Mouse (Mus musculus): ENCODE measurements around the gene Esr2.
"Not testable (repeated sequence)": the region's sequence is repeated elsewhere in the genome, so short reads cannot be mapped to it uniquely, and the experiment has no call there.

Gene Esr2

GRCm38 (mm10) chr12:76177000-76177863 is at the start of gene Esr2:
Gene Esr2, minus strand, starts transcription at chr12:76177259.
- DNase-seq = peak; percentile 34

DNA sequence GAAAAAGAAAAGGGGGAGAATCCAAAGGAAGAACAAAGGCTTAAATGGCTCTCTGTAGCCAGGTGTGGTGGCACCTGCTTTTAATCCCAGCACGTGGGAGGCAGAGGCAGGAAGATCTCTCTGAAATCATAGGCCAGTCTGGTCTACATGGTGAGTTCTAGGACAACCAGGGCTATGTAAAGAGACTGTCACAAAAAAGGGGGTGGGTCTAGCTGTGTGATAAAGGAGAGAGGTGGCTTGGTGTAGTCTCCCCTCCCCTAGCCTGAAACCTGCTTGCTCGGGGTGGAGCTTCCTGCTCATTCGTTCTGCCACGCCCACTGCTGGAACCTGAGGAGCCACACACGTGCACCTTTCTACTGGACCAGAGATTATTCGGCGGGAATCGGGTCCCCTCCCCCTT is 45.0 kb upstream of the Esr2 start:
- DNase-seq = not testable (repeated sequence)

- no peak for DNase-seq
Measured at GRCm38 (mm10) chr12:76216716-76217115, 39.7 kb upstream of the Esr2 start.

DNA sequence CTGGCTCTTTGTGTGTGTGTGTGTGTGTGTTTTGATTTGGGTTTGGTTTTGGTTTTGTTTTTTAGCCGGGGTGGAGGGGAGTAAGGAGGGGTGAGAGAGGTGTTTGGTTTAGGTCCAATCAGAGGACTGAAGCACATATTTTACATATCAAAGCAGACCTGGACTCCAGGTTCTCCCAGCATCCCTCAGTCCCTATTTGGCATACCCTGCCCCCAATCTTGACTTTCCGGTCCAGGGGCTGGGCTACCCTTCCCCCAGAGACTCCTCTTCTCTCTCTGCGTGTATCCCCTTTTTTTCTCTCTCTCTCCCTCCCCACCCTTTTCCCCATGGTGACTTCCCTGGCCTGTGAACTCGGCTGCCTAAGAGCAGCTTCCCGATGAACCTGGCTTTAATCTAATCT is 38.1 kb upstream of the Esr2 start:
- DNase-seq = no peak

DNA sequence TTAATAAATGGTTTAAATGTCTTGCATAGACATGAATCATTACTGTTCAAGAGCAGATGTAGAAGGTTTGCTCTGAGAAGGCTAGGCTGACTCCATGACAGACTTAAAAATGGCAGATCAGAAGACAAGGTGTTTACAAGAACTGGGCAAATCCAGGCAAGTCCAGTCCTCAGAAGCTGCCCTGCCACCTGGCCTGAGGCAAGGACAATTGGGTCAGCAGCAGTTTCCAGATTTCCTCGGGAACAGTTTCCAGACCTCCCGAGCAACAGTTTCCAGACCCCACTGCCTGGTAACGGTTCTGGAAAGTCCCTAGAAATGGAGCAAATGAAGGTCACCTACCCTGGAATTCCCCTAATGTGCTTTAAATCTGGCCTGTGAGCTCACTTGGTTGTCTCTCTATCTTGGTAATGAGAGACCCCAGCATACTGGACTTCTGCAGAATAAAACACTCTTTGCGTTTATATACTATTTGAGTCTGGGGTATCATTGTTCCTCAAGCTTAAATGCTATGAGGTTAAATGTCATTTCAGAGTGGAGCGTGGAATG is 32.4 kb upstream of the Esr2 start:
- no peak for DNase-seq

GRCm38 (mm10) chr12:76200326-76200725 is 23.3 kb upstream of the Esr2 start:
- DNase-seq = no peak

DNA sequence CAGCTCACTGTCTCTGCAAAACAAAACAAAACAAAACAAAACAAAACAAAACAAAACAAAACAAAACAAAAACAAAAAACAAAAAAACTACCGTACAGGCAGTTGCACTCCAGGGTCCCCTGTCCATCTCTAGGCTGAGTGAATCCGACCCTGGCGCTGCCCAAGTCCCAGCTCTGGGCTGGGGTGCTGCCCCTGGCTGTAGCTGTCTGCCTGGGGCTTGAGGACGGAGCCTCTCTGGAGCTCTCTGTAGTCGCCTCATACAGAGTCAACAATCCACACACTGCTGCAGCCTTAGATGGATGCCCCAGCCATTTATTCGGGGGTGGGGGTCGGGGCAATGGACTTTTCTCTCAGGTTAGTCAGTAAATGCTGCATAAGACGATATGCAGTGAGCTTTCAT is 20.0 kb upstream of the Esr2 start:
- no peak for DNase-seq

- peak; percentile 70 for DNase-seq
Measured at GRCm38 (mm10) chr12:76196709-76197054, 19.6 kb upstream of the Esr2 start.

DNA sequence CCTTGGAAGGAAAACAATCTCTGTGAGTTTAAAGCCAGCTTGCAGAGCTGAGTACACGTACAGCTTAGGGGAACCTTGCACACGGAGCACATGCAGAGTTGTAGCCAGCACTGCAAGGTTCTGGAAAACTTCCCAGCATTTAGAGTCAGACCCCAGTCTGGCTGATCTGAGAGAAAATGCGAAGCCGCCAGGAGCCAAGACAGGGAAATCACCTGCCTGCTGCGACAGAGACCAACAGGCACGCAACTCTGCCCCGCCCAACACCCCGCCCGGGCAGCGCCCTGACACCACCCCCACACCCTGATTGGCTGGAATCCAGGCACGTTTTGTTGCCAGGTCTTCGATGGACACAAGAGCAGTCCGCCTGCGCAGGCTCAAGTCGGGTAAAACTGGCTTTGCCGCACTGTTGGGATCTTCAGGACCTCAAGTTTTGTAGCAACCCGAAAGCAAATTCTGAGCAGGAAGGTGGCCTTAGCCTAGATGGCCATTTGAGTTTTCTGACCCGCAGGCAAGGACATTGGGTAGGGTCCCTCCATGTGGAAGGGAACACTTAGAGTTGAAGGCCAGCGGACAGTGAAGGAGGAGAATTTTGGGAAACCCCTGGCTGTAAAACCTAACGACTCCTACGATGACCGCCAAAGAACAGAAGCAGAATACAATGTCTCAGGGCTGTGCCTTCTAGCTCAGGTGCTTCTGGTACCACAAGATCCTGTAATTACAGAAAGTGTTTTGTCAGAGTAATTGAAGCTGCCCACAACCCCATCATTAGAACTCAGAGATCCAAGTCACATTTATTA is 19.1 kb upstream of the Esr2 start:
- peak; percentile 90 for DNase-seq

DNA sequence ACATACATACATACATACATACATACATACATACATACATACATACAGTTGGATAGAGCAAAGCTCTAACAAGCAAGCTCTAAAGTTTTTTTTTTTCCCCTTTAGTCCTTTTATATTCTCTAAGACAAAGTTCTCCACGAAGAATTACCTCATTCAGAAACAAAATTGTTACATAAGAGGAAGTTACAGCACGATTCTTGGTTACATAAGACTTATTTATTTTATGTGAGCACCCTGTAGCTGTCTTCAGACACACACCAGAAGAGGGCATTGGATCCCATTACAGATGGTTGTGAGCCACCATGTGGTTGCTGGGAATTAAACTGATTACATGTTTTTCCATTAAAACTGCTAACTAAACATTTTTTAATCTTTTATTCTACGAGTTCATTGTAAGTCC is 17.5 kb upstream of the Esr2 start:
- no peak for DNase-seq

DNA sequence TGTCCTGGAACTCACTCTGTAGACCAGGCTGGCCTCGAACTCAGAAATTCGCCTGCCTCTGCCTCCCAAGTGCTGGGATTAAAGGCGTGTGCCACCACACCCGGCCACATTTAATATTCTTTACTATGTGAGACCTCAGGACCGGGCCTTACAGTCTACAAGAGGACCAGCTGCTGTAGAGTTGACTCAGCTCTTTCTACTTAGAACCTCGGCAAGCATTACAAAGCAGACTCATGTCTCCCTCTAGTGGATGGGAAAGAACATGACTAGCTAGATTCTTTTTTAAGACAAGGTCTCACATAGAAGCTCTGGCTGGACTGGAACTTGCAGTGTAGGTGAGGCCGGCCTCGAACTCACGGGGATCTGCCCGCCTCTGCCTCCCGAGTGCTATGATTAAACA is 13.9 kb upstream of the Esr2 start:
- DNase-seq = no peak

- peak; percentile 29 for DNase-seq
Measured at GRCm38 (mm10) chr12:76187849-76188248, 10.8 kb upstream of the Esr2 start.

DNA sequence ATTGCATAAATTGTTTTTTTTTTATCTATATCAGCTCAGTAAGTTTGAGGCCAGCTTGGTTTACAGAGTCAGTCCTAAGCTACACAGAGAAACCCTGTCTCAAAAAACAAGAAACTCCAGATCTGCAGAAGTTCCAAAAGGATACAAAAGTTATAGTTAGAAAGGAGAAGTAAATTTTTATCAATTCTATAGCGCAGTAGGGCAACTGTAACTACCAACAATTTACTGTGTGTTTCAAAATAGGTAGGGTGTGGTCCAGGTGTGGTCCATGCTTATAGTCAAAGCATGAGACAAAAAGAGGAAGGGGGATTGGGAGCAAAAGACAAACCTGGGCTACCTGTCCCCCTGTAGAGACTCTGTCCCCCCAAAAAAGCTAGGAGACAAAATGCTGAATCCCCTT is 9.4 kb upstream of the Esr2 start:
- DNase-seq = no peak

GRCm38 (mm10) chr12:76185167-76185816 is 8.2 kb upstream of the Esr2 start:
- no peak for DNase-seq

DNA sequence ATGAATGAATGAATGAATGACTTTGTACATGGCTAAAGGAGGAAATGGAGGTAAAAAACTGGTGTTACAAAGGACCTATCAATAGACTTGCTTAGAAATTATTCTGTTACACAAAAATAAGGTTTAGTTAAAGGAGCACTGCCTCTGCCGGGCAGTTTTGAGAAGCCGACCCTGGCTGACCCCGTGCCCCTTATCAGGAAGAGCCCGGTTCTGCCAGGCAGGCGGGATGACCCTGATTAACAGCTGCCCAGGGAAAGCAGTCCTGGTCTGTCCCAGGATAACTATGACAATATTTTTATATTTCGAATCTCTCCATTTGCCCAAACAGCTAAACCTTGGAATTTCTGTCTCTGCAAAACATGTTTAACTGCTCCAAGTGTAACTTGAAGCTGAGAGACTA is 7.2 kb upstream of the Esr2 start:
- DNase-seq = no peak

DNA sequence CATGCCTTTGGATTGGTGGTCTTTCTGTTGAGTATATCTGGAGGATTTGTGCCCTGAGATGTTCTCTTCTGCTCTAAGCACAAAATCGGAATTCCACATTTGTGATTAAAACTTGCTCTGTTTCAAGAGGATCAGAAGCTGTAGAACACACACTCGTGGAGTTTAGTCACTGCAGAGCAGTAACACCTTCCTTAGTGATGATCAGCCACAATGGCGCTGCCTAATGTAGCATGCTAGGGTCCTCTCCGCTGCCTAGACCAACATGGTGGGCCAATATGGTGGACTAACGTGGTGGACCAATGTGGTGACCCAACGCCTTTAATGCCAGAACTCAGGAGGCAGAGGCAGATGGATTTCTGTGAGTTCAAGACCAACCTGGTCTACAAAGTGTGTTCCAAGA is 5.8 kb upstream of the Esr2 start:
- DNase-seq = no peak

DNA sequence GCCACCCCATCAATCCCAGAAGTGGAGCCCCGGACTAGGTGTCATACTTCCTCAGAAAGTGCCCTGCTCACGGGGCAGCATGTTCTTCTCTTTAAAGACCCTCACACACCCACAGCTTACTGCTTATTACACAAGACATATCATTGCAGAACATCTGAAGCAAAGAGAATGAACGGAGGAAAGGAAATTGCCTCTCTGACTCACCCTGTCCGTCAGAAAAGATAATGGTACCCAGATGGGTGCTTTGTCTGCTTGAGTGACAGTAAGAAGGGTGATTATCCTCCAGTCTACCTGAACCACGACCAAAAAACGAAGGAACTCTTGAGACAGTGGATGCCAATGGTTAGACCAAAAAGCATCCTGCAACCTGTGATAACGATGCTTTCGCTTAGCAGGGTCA is 4.4 kb upstream of the Esr2 start:
- DNase-seq = no peak

DNA sequence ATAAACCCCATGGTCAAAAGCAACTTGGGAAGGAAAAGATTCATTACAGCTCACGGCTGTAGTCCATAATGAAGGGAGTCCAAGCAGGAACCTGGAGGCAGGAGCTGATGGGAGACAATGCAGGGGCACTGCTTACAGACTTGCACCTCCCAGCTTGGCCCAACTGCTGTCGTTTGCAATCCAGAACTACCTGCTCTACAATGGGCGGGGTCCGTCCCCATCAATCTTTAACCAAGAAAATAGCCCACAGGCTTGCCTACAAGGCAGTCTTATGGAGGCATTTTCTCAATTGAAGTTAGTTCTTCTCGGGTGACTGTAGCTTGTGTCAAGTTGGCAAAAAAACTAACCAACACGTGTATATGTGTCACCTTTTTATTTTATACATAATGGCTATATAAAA is 3.4 kb upstream of the Esr2 start:
- no peak for DNase-seq

DNA sequence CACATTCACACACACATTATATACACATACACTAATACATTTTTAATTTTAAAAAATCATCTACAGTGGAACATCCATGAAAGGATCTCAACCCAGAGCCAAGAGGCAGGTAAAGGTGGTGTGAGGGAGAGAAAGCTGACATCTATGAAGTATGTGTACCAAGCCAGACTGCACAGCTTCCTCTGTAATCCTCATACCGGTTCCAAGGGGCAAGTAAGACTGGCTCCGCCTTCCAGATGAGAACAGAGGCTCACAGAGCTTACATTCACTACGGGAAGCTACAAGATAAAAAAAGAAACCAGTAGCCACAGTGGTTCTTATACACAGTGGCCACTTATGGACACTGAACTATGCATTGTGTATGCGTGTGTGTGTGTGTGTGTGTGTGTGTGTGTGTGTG is 2.5 kb upstream of the Esr2 start:
- no peak for DNase-seq

DNA sequence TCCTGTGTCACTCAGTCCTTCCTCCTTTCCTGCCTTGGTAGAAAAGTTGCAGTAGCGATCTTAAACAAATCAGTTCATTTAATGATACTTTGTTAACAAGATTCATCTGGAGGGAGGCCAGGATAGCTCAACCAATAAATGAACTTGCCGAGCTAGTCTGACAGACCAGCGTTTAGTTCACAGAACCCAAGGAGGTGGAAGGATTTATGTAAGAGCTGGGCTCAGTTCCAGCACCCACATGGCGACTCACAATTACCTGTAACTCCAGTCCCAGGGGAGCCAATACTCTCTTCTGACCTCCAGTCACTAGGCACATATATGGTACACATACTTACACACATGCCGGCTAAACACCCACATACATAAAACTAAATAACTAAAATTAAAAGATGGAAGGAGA is 2.0 kb upstream of the Esr2 start:
- DNase-seq = no peak

DNA sequence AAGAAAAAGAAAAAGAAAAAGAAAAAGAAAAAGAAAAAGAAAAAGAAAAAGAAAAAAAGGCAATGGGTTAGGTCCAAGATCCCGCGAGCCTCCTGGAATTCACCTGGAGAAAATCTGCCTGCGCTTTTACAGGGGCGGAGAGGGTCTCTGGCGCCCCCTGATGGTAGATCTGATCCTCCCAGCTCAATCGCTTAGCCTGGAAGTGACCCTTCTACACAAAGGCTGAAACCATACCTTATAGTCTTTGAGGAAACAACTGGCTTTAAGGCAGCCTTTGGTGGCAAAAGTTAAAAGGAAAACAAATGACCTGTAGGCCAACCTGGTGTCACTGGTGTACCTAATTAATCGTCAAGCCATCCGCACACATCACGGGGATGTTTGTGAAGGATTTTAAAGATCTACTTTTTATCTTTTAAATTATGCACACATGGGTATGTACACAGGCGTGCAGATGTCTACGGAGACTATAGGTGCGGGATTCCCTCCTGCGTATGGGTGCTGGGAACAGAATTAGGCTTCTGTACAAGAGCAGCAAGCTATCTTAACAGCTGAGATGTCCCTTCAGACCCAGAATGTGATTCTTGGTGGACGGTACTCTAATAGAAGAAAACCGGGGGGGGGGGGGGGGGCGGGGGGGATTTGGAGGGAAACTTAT is 932 bp upstream of the Esr2 start:
- DNase-seq = peak; percentile 85

DNA sequence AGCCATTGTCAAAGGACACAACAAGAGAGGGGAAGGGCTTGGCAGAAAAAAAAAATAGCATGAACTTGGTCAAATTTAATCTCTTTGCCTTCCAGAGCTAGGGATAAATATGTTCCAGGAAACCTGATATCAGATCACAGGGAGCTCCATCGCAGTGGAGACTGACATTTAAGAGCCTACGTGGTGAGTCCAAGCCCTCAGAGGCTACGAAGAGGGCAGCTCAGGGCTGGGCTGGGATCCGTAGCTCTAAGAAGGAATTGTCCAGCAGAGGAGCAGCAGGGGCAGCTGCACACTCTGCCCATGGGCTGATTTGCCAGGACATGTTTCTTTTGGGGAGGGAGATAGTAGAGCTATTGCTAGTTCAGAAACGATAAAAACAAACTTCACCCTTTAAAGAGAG is 11.4 kb downstream of the Esr2 start:
- DNase-seq = no peak

GRCm38 (mm10) chr12:76152389-76152788 is 24.7 kb downstream of the Esr2 start:
- DNase-seq = not testable (repeated sequence)

All from lung, postnatal 14 days (tissue).